In the genomic region with DNA sequence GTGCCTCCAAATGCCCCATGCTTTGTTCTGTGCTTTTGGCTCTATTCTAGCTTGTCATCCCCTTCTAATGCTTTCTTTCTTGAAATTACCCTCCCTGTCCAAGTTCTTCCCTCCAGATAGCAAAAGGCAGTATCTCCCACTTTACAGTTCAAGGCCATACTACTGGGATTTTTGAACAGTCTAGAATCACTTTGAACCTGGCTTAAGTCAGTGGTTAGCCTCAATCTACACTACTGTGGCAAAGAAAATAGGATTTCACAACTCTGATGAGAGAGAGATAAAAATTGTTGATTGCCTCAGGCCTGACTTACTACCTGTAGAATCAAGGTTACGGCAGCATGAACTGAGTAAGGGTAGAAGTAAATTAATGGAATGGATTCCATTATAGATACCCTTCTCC, we compare ENCODE assay signal across 25 mouse cellular contexts.
"Had no signal": no experiment of that assay in that cellular context is flagged by ENCODE, and none has a peak within 500 bp of the region (broad histone marks: within the 10 kb centered on the region; RNA-seq: fewer than 3 reads in every experiment).

No protein-coding gene starts in this region.

- H3K27me3 ChIP-seq: heart, embryonic 12.5 days; hindbrain, embryonic 12.5 days; intestine, embryonic 15.5 days; limb, embryonic 12.5 days; liver, embryonic 13.5 days had no signal

- H3K36me3 ChIP-seq: heart, embryonic 10.5 days; heart, embryonic 12.5 days; hindbrain, embryonic 10.5 days; hindbrain, embryonic 12.5 days; intestine, embryonic 15.5 days; limb, embryonic 10.5 days; limb, embryonic 12.5 days; liver, embryonic 13.5 days had no signal

- H3K9ac ChIP-seq: heart, embryonic 12.5 days; hindbrain, embryonic 12.5 days; hindbrain, embryonic 14.5 days; intestine, embryonic 15.5 days; limb, embryonic 12.5 days; liver, embryonic 13.5 days had no signal

- ATAC-seq: hindbrain, embryonic 16.5 days; inflammation-experienced regulatory T-cells, adult 6 months; intestine, embryonic 15.5 days; intestine, postnatal 0 days had no signal

- H3K4me2 ChIP-seq: heart, embryonic 12.5 days; hindbrain, embryonic 12.5 days; hindbrain, embryonic 14.5 days; intestine, embryonic 15.5 days; limb, embryonic 12.5 days; liver, embryonic 13.5 days had no signal

- H3K9me3 ChIP-seq: heart, embryonic 10.5 days; heart, embryonic 12.5 days; hindbrain, embryonic 10.5 days; hindbrain, embryonic 12.5 days; intestine, embryonic 15.5 days; limb, embryonic 10.5 days; limb, embryonic 12.5 days; liver, embryonic 13.5 days had no signal

- H3K4me1 ChIP-seq: heart, embryonic 10.5 days; heart, embryonic 12.5 days; hindbrain, embryonic 10.5 days; hindbrain, embryonic 12.5 days; intestine, embryonic 15.5 days; limb, embryonic 10.5 days; limb, embryonic 12.5 days; liver, embryonic 13.5 days had no signal

- DNase-seq: gastrocnemius, postnatal 14 days; gastrocnemius, postnatal 36 days; heart, adult 18-20 months; heart, postnatal 10 days; heart, postnatal 4 days; kidney, adult 18-20 months; kidney, adult 8-10 months; kidney, postnatal 10 days; kidney, postnatal 25 days; kidney, postnatal 4 days; liver; liver, embryonic 13.5 days had no signal

- H3K4me3 ChIP-seq: heart, embryonic 10.5 days; heart, embryonic 12.5 days; hindbrain, embryonic 10.5 days; hindbrain, embryonic 12.5 days; intestine, embryonic 15.5 days; layer of hippocampus, adult 2 months; left cerebral cortex, adult 2 months; limb, embryonic 10.5 days; limb, embryonic 12.5 days; liver, embryonic 13.5 days had no signal

- H3K27ac ChIP-seq: heart, embryonic 10.5 days; hindbrain, embryonic 10.5 days; hindbrain, embryonic 12.5 days; hindbrain, embryonic 14.5 days; intestine, embryonic 15.5 days; layer of hippocampus, adult 2 months; left cerebral cortex, adult 2 months; limb, embryonic 10.5 days; limb, embryonic 12.5 days; liver, embryonic 13.5 days had no signal
